Mouse (Mus musculus) stomach, embryonic 16.5 days (tissue): ENCODE measurements around the gene Ndufa4l2. TPM values are rescaled to one million over a fixed set of nuclear protein-coding genes. Genes with fewer than 3 reads are reported as not detected.

Experiments
- ATAC-seq: fragments of 200-750 bp; cut with Nextera tagmentation; 2 replicates; pipeline ENCODE4 v1.8.0; 2017; ENCODE audit warnings: moderate number of reproducible peaks, moderate TSS enrichment; ENCODE audit not compliant: insufficient read depth, low FRiP score
- H3K27ac ChIP-seq: fragments of 300-500 bp; sonication (generic); 2 replicates; pipeline ENCODE4 v1.5.1; 2014; ENCODE audit warnings: low read length
- H3K27me3 ChIP-seq: fragments of 300-500 bp; sonication (generic); 2 replicates; pipeline ENCODE4 v1.6.1; 2014; ENCODE audit warnings: low read length, control low read depth, mixed read lengths; ENCODE audit not compliant: control insufficient read depth, insufficient read depth
- H3K36me3 ChIP-seq: fragments of 300-500 bp; sonication (generic); 2 replicates; pipeline ENCODE4 v1.6.1; 2014; ENCODE audit warnings: low read length; ENCODE audit not compliant: control insufficient read depth, insufficient read depth
- H3K4me1 ChIP-seq: fragments of 300-500 bp; sonication (generic); 2 replicates; pipeline ENCODE4 v1.6.1; 2014; ENCODE audit warnings: low read length, control low read depth, mixed read lengths; ENCODE audit not compliant: control insufficient read depth, insufficient read depth
- H3K4me2 ChIP-seq: fragments of 300-500 bp; sonication (generic); 2 replicates; pipeline ENCODE4 v1.6.1; 2014; ENCODE audit warnings: low read depth, low read length, mixed read lengths
- H3K4me3 ChIP-seq: fragments of 300-500 bp; sonication (generic); replicated peaks from 2 replicates; pipeline ENCODE4 v1.5.1; 2014; ENCODE audit warnings: mild to moderate bottlenecking, low read length
- H3K9ac ChIP-seq: fragments of 300-500 bp; sonication (generic); 2 replicates; pipeline ENCODE4 v1.6.1; 2014; ENCODE audit warnings: low read length
- H3K9me3 ChIP-seq: fragments of 300-500 bp; sonication (generic); replicated peaks from 2 replicates; pipeline ENCODE4 v1.6.1; 2016; ENCODE audit warnings: low read length, control low read depth; ENCODE audit not compliant: control insufficient read depth
- WGBS: fragments of 180-500 bp; shearing (Covaris S2); extraction: QIAGEN DNeasy Blood & Tissue Kit; methylation state at CpG from one replicate; pipeline ENCODE4 v1.1.7; 2014; 5-methylcytosine and 5-hydroxymethylcytosine counted together
- polyA plus RNA-seq: library from polyadenylated mRNA; unstranded; fragments of >200 nt; fragmentation: Nextera tagmentation; extraction: Ambion mirVana; gene quantifications from 2 replicates; pipeline ENCODE4 v1.2.1, GENCODE M21; 2015

Gene Ndufa4l2
- polyA plus RNA-seq, 1 experiment from 2014 or later = 192 TPM

GRCm38 (mm10) chr10:127488856-127489255 is 25.9 kb upstream of the Ndufa4l2 start:
- Histone ChIP-seq H3K9ac (no peak overlapping the region), H3K27me3 (no peaks in the 10 kb centered on the region), H3K4me1 (no peaks in the 10 kb centered on the region)

GRCm38 (mm10) chr10:127490160-127491127 is 24.3 kb upstream of the Ndufa4l2 start:
- ATAC-seq = no peak

More at GRCm38 (mm10) chr10:127488856-127489255, 25.9 kb upstream of the Ndufa4l2 start:
- Histone ChIP-seq H3K4me2 (no peak overlapping the region), H3K27ac (no peak overlapping the region), H3K4me3 (no peak overlapping the region), H3K9me3 (no peaks in the 10 kb centered on the region), H3K36me3 (peaks cover 24% of the 10 kb centered on the region; the same call in 1 of the 2 replicates)
- 88% methylated on average over 7 of the region's 7 CpGs for WGBS
- ATAC-seq = no peak

DNA sequence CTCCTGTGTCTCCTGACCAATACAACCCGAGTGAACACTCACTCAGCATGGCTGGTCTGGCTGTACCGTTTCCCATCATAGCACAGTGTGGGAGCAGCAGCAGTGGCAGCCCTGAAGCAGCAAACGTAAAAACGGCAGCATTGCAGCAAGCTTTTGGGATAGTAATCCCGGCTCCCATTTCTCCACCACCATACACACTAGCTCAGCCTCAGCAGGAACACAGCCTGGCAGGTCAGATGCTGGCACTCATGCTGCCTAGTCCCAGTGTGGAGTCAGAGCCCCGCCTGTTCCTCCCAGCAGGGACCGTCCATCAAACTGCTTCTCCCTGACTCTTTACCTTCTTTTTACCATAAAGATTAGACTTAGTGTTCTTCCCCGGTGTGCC is 23.6 kb upstream of the Ndufa4l2 start:
- H3K9me3 ChIP-seq = no peaks in the 10 kb centered on the region
- H3K9ac ChIP-seq = no peak overlapping the region
- H3K36me3 ChIP-seq = peaks cover 25% of the 10 kb centered on the region
- H3K27ac ChIP-seq = no peak overlapping the region
- H3K4me2 ChIP-seq = no peak overlapping the region
- no peak for ATAC-seq
- H3K27me3 ChIP-seq = no peaks in the 10 kb centered on the region
- 79% methylated on average over 8 of the region's 8 CpGs for WGBS
- no peaks in the 10 kb centered on the region for H3K4me1 ChIP-seq
- H3K4me3 ChIP-seq = no peak overlapping the region

More at GRCm38 (mm10) chr10:127490160-127491127, 24.3 kb upstream of the Ndufa4l2 start:
- Histone ChIP-seq H3K27me3 (no peaks in the 10 kb centered on the region), H3K36me3 (peaks cover 26% of the 10 kb centered on the region), H3K4me2 (no peak overlapping the region), H3K4me3 (no peak overlapping the region), H3K9me3 (no peaks in the 10 kb centered on the region), H3K27ac (no peak overlapping the region), H3K9ac (no peak overlapping the region), H3K4me1 (no peaks in the 10 kb centered on the region)
- 84% methylated on average over 18 of the region's 18 CpGs for WGBS

GRCm38 (mm10) chr10:127492118-127492517 is 22.6 kb upstream of the Ndufa4l2 start:
- H3K27ac ChIP-seq = no peak overlapping the region
- H3K36me3 ChIP-seq = peaks cover 27% of the 10 kb centered on the region
- H3K4me2 ChIP-seq = no peak overlapping the region
- H3K4me3 ChIP-seq = no peak overlapping the region
- no peaks in the 10 kb centered on the region for H3K27me3 ChIP-seq
- H3K9ac ChIP-seq = no peak overlapping the region
- no peaks in the 10 kb centered on the region for H3K9me3 ChIP-seq
- no peaks in the 10 kb centered on the region for H3K4me1 ChIP-seq
- no peak for ATAC-seq
- 71% methylated on average over 3 of the region's 3 CpGs for WGBS

DNA sequence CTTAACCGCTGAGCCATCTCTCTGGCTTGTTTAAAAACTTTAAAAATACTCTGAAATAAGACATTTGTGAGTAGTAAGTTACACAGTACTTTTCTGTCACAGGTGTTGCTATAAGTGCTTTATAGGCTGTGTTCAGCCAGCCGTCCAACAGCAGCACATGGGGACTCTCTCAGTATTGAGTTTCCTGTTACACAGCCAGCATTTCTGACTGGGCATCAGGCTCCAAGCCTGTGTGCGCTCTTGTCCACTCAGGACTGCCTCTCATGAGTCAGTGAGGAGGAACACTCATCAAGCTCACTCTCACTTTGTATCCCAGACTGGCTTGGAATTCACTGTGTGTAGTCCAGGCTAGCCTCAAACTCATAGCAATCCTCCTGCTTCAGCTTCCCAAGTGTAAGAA is 18.6 kb upstream of the Ndufa4l2 start:
- WGBS = 90% methylated on average over 3 of the region's 3 CpGs
- Histone ChIP-seq H3K36me3 (peaks cover 25% of the 10 kb centered on the region), H3K4me1 (no peaks in the 10 kb centered on the region), H3K9ac (no peak overlapping the region), H3K27ac (no peak overlapping the region), H3K4me2 (no peak overlapping the region), H3K4me3 (no peak overlapping the region), H3K9me3 (no peaks in the 10 kb centered on the region), H3K27me3 (no peaks in the 10 kb centered on the region)
- ATAC-seq = no peak

- Histone ChIP-seq H3K36me3 (peaks cover 16% of the 10 kb centered on the region), H3K9ac (no peak overlapping the region), H3K27ac (no peak overlapping the region), H3K4me2 (no peak overlapping the region), H3K9me3 (no peaks in the 10 kb centered on the region), H3K27me3 (no peaks in the 10 kb centered on the region), H3K4me3 (no peak overlapping the region), H3K4me1 (no peaks in the 10 kb centered on the region)
- WGBS = 86% methylated on average over 5 of the region's 5 CpGs
- ATAC-seq = no peak
These were observed 15.3 kb upstream of the Ndufa4l2 start for GRCm38 (mm10) chr10:127499516-127499915.

DNA sequence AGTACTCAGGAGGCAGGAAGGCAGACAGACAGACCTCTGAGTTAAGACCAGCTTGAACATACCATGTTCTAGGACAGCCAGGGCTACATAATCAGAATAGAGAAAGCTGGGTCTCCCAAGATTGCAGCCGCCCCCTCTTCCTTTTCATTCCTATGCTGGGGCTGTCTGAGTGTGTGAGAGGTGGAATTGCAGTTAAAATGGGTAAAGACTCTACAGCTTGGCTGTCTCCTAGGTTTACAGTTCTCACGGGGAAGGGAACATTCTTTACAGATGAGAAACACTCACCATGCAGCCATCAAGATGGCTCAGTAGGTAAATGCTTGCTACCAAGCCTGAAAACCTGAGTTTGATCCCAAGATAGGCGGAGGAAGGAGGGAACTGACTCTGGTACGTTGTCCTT is 14.7 kb upstream of the Ndufa4l2 start:
- 80% methylated on average over 4 of the region's 4 CpGs for WGBS
- Histone ChIP-seq H3K4me2 (no peak overlapping the region), H3K9ac (no peak overlapping the region), H3K36me3 (peaks cover 11% of the 10 kb centered on the region), H3K27me3 (no peaks in the 10 kb centered on the region), H3K4me1 (no peaks in the 10 kb centered on the region), H3K9me3 (no peaks in the 10 kb centered on the region), H3K27ac (no peak overlapping the region), H3K4me3 (no peak overlapping the region)
- ATAC-seq = no peak

GRCm38 (mm10) chr10:127500894-127501893 is 13.6 kb upstream of the Ndufa4l2 start, which contains the start of gene Stac3:
TSS of gene Stac3 (plus strand) at chr10:127501686.
- H3K27ac ChIP-seq = no peak within 1 kb of the TSS
- H3K4me1 ChIP-seq = no peaks in the 10 kb centered on the region
- H3K9me3 ChIP-seq = no peaks in the 10 kb centered on the region
- no peak for ATAC-seq
- H3K4me2 ChIP-seq = no peak within 1 kb of the TSS
- H3K9ac ChIP-seq = no peak within 1 kb of the TSS
- no peaks in the 10 kb centered on the region for H3K27me3 ChIP-seq
- no peak within 1 kb of the TSS for H3K4me3 ChIP-seq
- H3K36me3 ChIP-seq = peaks cover 5% of the 10 kb centered on the region; the same call in 1 of the 2 replicates
- 61% methylated on average over 13 of the region's 13 CpGs for WGBS
